Mouse (Mus musculus) erythroblast, adult 5-6 weeks (primary cell): ENCODE data around the gene Trarg1. TPM values are rescaled to one million over a fixed set of nuclear protein-coding genes. Genes with fewer than 3 reads are reported as not detected.

Source experiments
- ATAC-seq: replicated peaks from 2 replicates; pipeline ENCODE4 v1.8.0; 2016; ENCODE audit warnings: moderate number of reproducible peaks, mild to moderate bottlenecking, moderate TSS enrichment, inconsistent platforms; ENCODE audit not compliant: poor library complexity, low FRiP score, severe bottlenecking
- total RNA-seq, 2 experiments: library from RNA; stranded (forward) in 1 of 2; stranded (reverse) in 1 of 2; fragments of 150-400 nt in 1 of 2; fragments of 200-764, 138-1000 nt in 1 of 2; gene quantifications; 2 replicates each; pipeline versions ENCODE4 v1.2.3 to v1.2.4; 2015 to 2017; ENCODE audit warnings: low replicate concordance in 2 of 2

The Trarg1 gene
- total RNA-seq, 2 experiments from 2014 or later: not detected

- ATAC-seq: no peak
Measured at GRCm38 (mm10) chr11:76672561-76673384, 6.8 kb upstream of the Trarg1 start.

DNA sequence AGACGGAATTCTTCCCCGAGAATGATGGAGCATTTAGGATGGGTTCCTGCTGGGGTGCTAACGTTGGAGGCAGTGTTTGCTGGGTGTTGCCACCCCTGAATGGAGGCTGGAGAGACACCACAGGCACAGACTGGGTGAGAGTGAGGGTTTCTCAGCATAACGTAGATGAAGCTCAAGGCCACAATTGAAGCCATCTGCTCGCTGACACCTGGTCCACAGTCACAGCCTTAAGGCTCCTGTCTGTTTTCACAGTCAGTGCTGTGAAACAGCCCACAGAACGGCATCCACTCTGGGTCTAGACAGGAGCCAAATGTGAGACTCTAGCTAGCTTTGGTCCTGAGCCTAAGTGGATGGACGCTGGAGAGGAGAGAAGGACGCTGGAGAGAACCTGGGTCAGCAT is 5.4 kb upstream of the Trarg1 start:
- no peak for ATAC-seq

- no peak for ATAC-seq
Measured at GRCm38 (mm10) chr11:76674704-76675103, 4.9 kb upstream of the Trarg1 start.

DNA sequence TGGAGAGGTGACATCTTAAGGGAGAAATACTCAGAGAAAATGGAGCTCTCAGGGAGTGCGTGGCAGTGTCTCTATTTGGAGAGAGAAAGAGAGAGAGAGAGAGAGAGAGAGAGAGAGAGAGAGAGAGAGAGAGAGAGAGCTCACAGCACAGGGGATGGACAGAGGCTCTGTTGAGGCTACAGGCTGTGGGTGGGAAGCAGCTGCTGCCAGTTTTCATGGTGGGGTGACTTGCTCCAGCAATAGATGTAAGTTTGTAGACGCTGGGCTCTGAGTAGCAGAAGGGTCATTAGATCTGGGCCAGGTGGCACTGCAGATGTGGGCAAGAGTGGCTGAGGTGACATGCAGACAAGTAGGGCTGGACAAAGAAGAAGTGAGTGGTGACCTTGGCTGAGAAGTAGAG is 6.0 kb downstream of the Trarg1 start:
- ATAC-seq: no peak

DNA sequence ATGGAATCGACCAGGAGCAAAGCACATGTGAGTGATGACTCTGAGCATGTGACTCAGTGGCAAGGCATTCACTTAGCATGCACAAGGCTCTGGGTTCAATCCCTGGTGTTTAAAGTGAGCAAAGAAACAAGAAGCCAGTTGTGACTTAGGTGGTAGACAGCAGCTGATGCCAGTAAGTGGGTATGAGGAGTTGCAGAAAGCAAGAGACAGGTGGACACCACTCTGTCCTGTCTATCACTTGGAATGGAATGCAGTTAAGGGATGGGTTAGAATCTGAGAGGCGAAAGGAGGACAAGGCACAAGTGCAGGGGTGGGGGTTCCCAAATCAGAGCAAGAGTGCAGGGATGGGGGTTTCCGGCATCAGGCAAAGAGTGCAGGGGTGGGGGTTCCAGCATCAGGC is 12.5 kb downstream of the Trarg1 start:
- ATAC-seq: no peak

GRCm38 (mm10) chr11:76695810-76696209 is 16.2 kb downstream of the Trarg1 start:
- ATAC-seq: no peak

DNA sequence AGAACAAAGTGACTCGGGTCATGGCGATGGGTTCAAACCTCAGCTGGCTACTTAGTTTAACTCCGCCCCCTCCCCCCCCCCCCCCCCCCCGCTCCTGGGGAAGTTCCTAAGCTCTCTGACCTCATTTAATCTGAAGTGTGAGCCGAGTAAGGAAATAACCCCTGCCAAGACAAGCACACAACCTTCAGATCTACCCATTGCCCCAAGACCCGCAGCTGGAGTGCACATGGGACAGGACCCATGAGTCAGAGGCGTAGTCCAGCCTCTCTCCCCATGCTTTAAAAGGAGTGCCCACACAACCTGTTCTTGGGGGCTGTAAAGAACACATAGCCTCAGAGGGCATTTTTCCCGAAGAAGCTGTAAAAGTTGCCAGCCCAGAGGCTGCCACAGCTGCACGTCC is 20.0 kb downstream of the Trarg1 start:
- ATAC-seq: no peak

DNA sequence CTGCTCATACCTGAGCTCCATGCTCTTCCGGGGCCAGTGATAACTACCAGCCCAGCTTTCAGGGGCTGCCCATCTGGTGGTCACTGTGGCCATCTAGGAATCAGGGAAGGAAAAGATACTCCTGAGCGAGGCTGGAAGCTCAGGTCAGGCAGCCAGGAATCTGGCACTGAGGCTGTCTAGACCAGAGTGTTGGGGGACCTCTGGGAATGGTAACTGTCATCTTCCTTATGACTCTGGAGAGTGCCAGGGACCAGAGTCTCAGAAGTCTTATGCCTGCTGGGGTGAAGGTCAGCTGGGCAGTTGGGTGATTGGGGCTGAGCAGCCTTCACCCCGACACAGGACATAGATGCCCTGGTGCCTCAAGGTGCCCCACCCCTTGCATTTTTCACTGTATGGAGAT is 28.0 kb downstream of the Trarg1 start:
- ATAC-seq: no peak

DNA sequence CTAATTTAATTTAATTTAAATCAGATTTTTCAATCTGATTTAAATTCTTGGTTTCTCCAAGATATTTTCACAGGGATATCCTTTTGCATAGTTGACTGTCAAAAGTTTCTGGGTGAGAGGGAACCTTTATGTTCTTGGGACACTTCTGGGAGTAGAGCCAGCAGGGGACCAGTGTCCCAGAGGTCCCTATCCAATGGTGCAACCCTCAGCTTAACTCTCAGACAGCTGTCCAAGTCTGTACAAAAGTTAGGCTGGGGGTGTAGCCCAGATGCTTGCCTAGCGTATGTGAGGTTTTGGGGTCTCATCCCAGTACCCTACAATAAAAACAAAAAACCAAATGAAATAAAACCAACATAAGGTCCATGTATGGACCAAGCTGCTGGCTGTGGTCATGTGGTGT is 28.5 kb downstream of the Trarg1 start:
- ATAC-seq: no peak

DNA sequence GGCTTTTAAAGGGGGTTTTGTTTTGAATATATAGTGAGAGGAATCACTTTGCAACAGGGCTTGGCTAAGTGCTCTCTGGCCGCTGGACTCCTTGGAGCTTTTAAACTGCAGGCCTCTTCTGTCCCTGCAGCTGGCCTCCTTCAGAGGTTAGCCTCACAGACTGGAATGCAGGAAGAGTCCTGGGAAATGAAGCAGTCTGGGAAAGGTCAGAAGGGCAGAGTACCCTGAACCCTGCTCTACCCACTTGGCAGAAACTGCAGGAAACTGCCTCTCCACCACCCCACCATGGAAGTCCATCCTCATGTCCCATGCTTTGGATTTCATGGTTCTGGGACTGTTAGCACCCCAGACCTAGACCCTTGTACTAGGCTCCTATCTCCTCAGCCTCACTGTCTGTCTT is 29.3 kb downstream of the Trarg1 start:
- no peak for ATAC-seq

- ATAC-seq: no peak
Measured at GRCm38 (mm10) chr11:76709625-76710452, 30.2 kb downstream of the Trarg1 start.

DNA sequence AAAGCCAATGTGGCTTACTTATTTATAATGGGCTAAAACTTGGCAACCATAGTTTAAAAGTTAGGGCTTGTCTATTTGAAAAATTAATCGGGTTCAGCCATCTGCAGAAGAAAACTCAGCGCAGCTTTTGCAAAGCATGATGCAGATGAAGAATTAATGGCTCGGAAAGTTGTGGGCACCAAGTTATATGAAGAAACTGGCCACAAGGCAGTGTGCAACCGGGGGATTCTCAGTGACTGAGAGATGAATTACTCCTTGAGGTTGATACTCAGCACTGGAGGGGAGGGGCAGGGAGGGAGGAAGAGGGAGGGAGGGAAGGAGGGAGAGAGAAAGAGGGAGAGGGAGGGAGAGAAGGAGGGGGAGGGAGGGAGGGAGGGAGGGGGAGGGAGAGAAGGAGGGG is 37.4 kb downstream of the Trarg1 start:
- ATAC-seq: no peak

DNA sequence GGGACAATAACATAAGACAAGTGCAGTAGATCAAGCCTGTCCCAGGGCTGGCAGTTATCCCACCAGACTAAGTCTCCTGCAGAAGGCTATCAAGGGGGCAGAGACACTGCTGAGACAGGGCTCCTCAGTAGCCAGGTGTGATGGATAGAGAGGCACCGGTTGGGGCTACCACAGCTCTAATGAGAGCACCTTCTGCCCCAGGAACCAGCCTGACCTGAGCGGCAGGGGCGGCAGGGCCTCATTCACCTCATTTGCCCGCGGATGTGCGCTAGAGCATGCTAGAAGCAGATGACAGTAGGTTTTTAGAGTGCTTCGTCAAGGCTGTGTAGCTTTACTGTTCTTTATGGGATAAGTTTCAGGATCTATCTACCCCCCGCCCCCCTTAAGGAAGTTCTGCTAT is 44.3 kb downstream of the Trarg1 start:
- no peak for ATAC-seq

GRCm38 (mm10) chr11:76728093-76728492 is 48.5 kb downstream of the Trarg1 start:
- ATAC-seq: no peak

- no peak for ATAC-seq
Measured at GRCm38 (mm10) chr11:76730650-76731049, 51.0 kb downstream of the Trarg1 start.

GRCm38 (mm10) chr11:76734560-76734959 is 55.0 kb downstream of the Trarg1 start:
- ATAC-seq: no peak

DNA sequence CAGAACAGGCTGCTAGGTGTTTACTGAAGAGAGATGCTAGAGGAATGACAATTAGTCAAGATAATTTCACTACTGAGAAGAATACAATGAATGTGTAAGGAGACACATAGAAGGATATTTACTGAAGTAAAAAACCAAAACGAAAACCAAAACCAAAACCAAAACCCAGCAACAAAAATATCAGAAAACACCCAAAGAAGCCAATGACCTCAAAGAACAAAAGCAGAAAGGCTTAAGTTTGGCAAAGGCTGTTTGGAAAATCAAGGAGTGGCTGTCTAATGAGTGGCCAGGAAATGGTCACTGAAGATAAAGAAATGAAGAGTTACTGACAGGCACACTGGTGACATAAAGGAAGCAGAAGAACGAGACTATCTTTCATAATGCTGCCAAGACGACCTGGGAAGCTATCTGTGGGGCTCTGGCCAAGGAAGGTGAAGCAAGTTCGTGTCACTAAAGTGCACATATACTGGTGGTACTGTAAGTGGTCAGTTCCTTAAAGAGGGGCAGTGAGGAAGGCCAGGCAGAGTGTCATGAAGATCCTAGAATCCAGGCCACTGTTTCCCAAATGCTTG is 56.2 kb downstream of the Trarg1 start:
- no peak for ATAC-seq

DNA sequence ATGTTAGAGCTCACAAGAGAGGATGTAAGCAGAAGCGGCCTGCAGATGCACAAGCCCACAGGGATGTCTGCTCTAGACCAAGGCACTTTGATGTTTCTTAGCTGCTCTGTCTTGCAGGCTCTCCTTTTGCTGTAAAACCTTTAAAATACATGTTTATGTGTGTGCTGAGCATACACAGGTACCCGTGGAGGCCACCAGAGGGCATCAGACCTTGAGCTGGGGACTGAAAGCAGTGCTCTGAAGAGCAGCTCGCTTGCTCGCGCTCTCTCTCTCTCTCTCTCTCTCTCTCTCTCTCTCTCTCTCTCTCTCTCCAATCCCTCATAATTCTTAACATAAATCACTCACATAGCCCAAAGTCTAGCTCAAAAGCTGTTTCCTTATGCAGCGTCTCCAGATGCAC is 59.5 kb downstream of the Trarg1 start:
- 0 out of 2 replicates have a peak, but pooled peaks have one; percentile 52 for ATAC-seq

DNA sequence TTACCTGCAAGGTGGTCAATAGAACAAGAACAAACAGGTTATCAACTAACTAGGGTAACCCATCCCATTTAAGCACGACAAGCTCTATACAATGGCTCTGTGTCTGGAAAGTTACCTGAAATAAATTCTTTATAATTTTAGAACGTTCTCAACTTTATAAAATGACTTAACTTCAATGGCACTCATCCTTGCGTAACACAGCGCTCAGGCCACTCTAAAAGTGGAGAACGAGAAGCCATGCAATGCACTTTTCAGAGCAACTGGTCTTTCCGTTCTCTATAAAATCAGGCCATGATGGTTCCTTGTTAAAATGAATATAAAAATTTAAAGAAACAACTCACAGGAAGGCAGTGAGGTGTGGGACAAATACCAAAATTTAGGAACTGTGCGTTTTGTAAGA is 62.9 kb downstream of the Trarg1 start:
- no peak for ATAC-seq

DNA sequence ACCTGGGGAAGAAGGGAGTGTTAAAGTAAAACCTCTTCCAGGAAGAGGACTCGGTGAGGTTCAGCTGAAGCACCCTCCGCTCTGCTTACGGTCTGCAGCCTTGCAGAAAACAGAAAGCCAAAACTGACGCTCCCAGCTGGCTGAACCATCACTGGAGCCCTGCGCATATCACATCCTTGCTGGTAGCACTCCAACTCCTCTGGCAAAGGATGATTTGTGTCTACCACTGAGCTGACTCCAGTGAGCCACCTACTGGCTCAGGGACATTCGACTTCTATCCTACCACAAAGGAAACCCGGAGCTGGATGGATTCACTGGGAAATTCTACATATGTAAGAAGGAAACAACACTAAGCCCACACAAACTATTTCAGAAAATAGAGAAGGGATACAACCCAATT is 64.9 kb downstream of the Trarg1 start:
- ATAC-seq: no peak

GRCm38 (mm10) chr11:76745921-76746320 is 66.3 kb downstream of the Trarg1 start:
- ATAC-seq: no peak
